22 mouse cellular contexts compared by ENCODE assay signal in the genomic region with DNA sequence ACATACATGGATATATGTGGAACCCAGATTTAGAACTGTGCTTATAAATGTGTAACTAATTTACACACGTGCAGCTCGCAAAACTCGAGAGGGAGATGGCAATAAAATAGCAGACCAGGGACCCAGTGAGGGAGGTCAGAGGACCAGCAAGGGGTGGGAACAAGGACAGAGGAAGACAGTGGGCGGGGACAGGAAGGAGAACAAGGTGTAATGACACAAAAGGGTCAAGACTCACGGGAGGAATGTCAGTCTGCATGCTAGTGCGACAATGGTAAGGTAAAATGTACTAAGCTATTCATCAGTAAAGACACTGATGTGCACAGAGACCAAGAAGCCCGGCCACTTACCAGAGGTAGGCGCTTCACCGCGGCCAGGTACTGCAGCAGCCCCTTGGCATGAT.
DNase-seq lines count a peak whose midpoint lies in the region; ATAC-seq lines count a peak whose summit lies in the region.
"Had no signal": no experiment of that assay in that cellular context is flagged by ENCODE, and none has a peak within 500 bp of the region (broad histone marks: within the 10 kb centered on the region; RNA-seq: fewer than 3 reads in every experiment).

No protein-coding gene starts in this region.

- no peak overlapping the region for H3K4me3 ChIP-seq in midbrain, embryonic 16.5 days (ENCODE audit: low read depth, low read length)
- H3K4me3 ChIP-seq in midbrain, embryonic 10.5 days = no peak overlapping the region
- H3K4me3 ChIP-seq: embryonic facial prominence, embryonic 10.5 days; embryonic facial prominence, embryonic 12.5 days; forebrain, embryonic 13.5 days; forebrain, embryonic 15.5 days had no signal

- WGBS in midbrain, embryonic 16.5 days = 88% methylated on average over 10 of the region's 10 CpGs
- WGBS in midbrain, embryonic 10.5 days = 91% methylated on average over 10 of the region's 10 CpGs

- no peaks in the 10 kb centered on the region; the same call in 1 of the 2 replicates for H3K4me1 ChIP-seq in midbrain, embryonic 16.5 days (ENCODE audit: control insufficient read depth, insufficient read depth, low read length)
- no peaks in the 10 kb centered on the region for H3K4me1 ChIP-seq in midbrain, embryonic 10.5 days
- H3K4me1 ChIP-seq: embryonic facial prominence, embryonic 10.5 days had no signal

- no peak overlapping the region for H3K4me2 ChIP-seq in midbrain, embryonic 16.5 days (ENCODE audit: low read length)
- H3K4me2 ChIP-seq: embryonic facial prominence, embryonic 12.5 days; forebrain, embryonic 13.5 days; forebrain, embryonic 15.5 days had no signal

- no peaks in the 10 kb centered on the region for H3K9me3 ChIP-seq in midbrain, embryonic 16.5 days (replicated peaks; ENCODE audit: control insufficient read depth, low read length, poor library complexity, severe bottlenecking)
- H3K9me3 ChIP-seq in midbrain, embryonic 10.5 days (replicated peaks) = no peaks in the 10 kb centered on the region
- H3K9me3 ChIP-seq: embryonic facial prominence, embryonic 10.5 days; embryonic facial prominence, embryonic 12.5 days; forebrain, embryonic 13.5 days; forebrain, embryonic 15.5 days; G1E had no signal

- H3K27me3 ChIP-seq in midbrain, embryonic 16.5 days (ENCODE audit: control insufficient read depth, insufficient read depth, low read depth, low read length) = no peaks in the 10 kb centered on the region
- H3K27me3 ChIP-seq in midbrain, embryonic 10.5 days (ENCODE audit: low read depth, poor library complexity, severe bottlenecking) = no peaks in the 10 kb centered on the region
- H3K27me3 ChIP-seq: embryonic facial prominence, embryonic 12.5 days; forebrain, embryonic 13.5 days; forebrain, embryonic 15.5 days; Patski had no signal

- H3K36me3 ChIP-seq in midbrain, embryonic 16.5 days (ENCODE audit: control insufficient read depth, insufficient read depth, low read length) = 0 out of 2 replicates have a peak, but pooled peaks cover 5% of the 10 kb centered on the region
- H3K36me3 ChIP-seq in midbrain, embryonic 10.5 days = peaks cover 16% of the 10 kb centered on the region

- no peak for DNase-seq in midbrain, embryonic 10.5 days (ENCODE audit: low spot score)
- DNase-seq in R1 (ENCODE audit: low read depth, low spot score) = peak; percentile 69
- DNase-seq in embryo, embryonic 10 days (ENCODE audit: low spot score) = no peak
- DNase-seq: adrenal gland, adult 2 months; adrenal gland, postnatal 10 days; adrenal gland, postnatal 25 days; cerebellum, adult 11 months; cerebellum, adult 18-20 months; cerebellum, adult 8-10 months; cerebellum, adult 9-11 months; cerebellum, postnatal 14 days; cerebellum, postnatal 36 days; forebrain, postnatal 0 days had no signal

- H3K9ac ChIP-seq in midbrain, embryonic 16.5 days (ENCODE audit: low read depth, low read length) = no peak overlapping the region
- H3K9ac ChIP-seq: embryonic facial prominence, embryonic 12.5 days; forebrain, embryonic 13.5 days; forebrain, embryonic 15.5 days; forebrain, postnatal 0 days had no signal

- ATAC-seq in midbrain, embryonic 16.5 days = no peak
- no peak for ATAC-seq in monocyte, adult 5-6 weeks (replicated peaks; ENCODE audit: insufficient number of reproducible peaks, low FRiP score, low TSS enrichment, poor library complexity, severe bottlenecking)
- ATAC-seq: activated CD4-positive, CD25-positive, alpha-beta regulatory T cell, adult 4 months; forebrain, embryonic 13.5 days; forebrain, embryonic 15.5 days; forebrain, postnatal 0 days; Patski had no signal

- H3K27ac ChIP-seq in midbrain, embryonic 16.5 days (ENCODE audit: low read length) = peak overlapping the region; percentile 20; the same call in 1 of the 2 replicates
- H3K27ac ChIP-seq in midbrain, embryonic 10.5 days (replicated peaks) = no peak overlapping the region
- H3K27ac ChIP-seq: embryonic facial prominence, embryonic 10.5 days; embryonic facial prominence, embryonic 12.5 days; forebrain, embryonic 13.5 days; forebrain, embryonic 15.5 days had no signal
